ENCODE assay signal across 8 mouse cellular contexts in the genomic region with DNA sequence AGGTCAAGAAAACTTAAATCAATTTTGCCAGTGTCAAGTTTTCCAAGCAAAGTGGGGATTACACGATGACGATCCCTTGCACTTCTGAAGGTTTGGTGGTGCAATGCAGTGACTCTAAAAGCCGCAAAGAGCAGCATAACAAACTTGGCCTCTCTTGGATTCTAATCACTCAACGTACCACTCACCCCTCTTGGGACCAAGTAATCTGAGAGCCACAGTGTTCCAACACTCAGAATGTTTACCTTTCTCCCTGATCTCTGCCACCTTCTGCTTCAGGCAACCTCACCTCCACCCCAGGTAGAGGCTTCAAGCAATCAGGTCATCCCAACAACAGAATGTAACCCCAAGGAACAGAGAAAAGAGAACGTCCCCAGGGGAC. TPM values are rescaled to one million over a fixed set of nuclear protein-coding genes. Genes with fewer than 3 reads are reported as not detected.
DNase-seq lines count a peak whose midpoint lies in the region; ATAC-seq and TF ChIP-seq lines count a peak whose summit lies in the region.

No protein-coding gene starts in this region.

- H3K4me1 ChIP-seq in heart, embryonic 12.5 days (replicated peaks) = peaks cover 10% of the 10 kb centered on the region
- H3K4me1 ChIP-seq in MEL (ENCODE audit: control insufficient read depth in 1 of 2, insufficient read depth in 2 of 2, low read length in 2 of 2) = peaks cover 3 to 12% of the 10 kb centered on the region in 2 experiments; a peak in 2 of 4 replicates
- H3K4me1 ChIP-seq in forebrain, embryonic 14.5 days (ENCODE audit: control insufficient read depth, insufficient read depth, low read length) = peaks cover 14% of the 10 kb centered on the region
- peaks cover 19% of the 10 kb centered on the region for H3K4me1 ChIP-seq in liver, embryonic 13.5 days (replicated peaks)

- peak overlapping the region; percentile 75 for H3K4me3 ChIP-seq in heart, embryonic 12.5 days
- H3K4me3 ChIP-seq in MEL (ENCODE audit: control insufficient read depth in 1 of 2, insufficient read depth in 1 of 2, low read depth in 2 of 2, low read length in 2 of 2) = peak overlapping the region; percentile 78 to 87
- peak overlapping the region; percentile 69 for H3K4me3 ChIP-seq in forebrain, embryonic 14.5 days (ENCODE audit: low read depth, low read length)
- H3K4me3 ChIP-seq in liver, embryonic 13.5 days (replicated peaks) = peak overlapping the region; percentile 87

- no peak for TF ChIP-seq EP300 in MEL (IDR thresholded peaks at IDR 0.05; ENCODE audit: low read depth in 1 of 2, low read length in 2 of 2)

- peak overlapping the region; percentile 85 for H3K9ac ChIP-seq in heart, embryonic 12.5 days
- peak overlapping the region; percentile 89 for H3K9ac ChIP-seq in MEL (ENCODE audit: control insufficient read depth, low read depth, low read length, poor library complexity, severe bottlenecking)
- H3K9ac ChIP-seq in forebrain, embryonic 14.5 days (ENCODE audit: low read length) = peak overlapping the region; percentile 86
- H3K9ac ChIP-seq in liver, embryonic 13.5 days = peak overlapping the region; percentile 90

- H3K79me2 ChIP-seq in MEL (ENCODE audit: control insufficient read depth, insufficient read depth, low read length, poor library complexity) = peaks cover 30% of the 10 kb centered on the region

- H3K27me3 ChIP-seq in heart, embryonic 12.5 days (replicated peaks) = no peaks in the 10 kb centered on the region
- H3K27me3 ChIP-seq in MEL (ENCODE audit: control insufficient read depth in 1 of 2, insufficient read depth in 2 of 2, low read length in 2 of 2) = no peaks in the 10 kb centered on the region
- H3K27me3 ChIP-seq in forebrain, embryonic 14.5 days (replicated peaks; ENCODE audit: control insufficient read depth, insufficient read depth, low read length) = no peaks in the 10 kb centered on the region
- H3K27me3 ChIP-seq in liver, embryonic 13.5 days = no peaks in the 10 kb centered on the region

- DNase-seq in heart, adult 11 months = no peak
- no peak for DNase-seq in MEL (ENCODE audit: low read depth, low spot score)
- no peak for DNase-seq in forebrain, embryonic 14.5 days (ENCODE audit: low spot score)
- DNase-seq in liver, embryonic 13.5 days = no peak
- no peak for DNase-seq in natural killer cell, adult 2 months (ENCODE audit: low spot score in 2 of 2)
- no peak for DNase-seq in right cerebral cortex, postnatal 4 days
- DNase-seq in cerebellum, adult 9-11 months = no peak

- H3K4me2 ChIP-seq in heart, embryonic 12.5 days = peak overlapping the region; percentile 89
- peak overlapping the region; percentile 57 for H3K4me2 ChIP-seq in forebrain, embryonic 14.5 days (ENCODE audit: low read length)
- peak overlapping the region; percentile 81 for H3K4me2 ChIP-seq in liver, embryonic 13.5 days

- no peak for TF ChIP-seq RAD21 in MEL (IDR thresholded peaks at IDR 0.05; ENCODE audit: low read depth, low read length)

- peaks cover 29% of the 10 kb centered on the region for H3K36me3 ChIP-seq in heart, embryonic 12.5 days
- peaks cover 14 to 39% of the 10 kb centered on the region in 2 experiments for H3K36me3 ChIP-seq in MEL (ENCODE audit: control insufficient read depth in 1 of 2, insufficient read depth in 2 of 2, low read length in 2 of 2)
- H3K36me3 ChIP-seq in forebrain, embryonic 14.5 days (ENCODE audit: control insufficient read depth, insufficient read depth, low read length) = peaks cover 13% of the 10 kb centered on the region; the same call in 1 of the 2 replicates
- peaks cover 27% of the 10 kb centered on the region for H3K36me3 ChIP-seq in liver, embryonic 13.5 days

- TF ChIP-seq POLR2A in MEL (IDR thresholded peaks at IDR 0.05; ENCODE audit: control insufficient read depth in 1 of 2, insufficient read depth in 1 of 2, low read depth in 1 of 2, low read length in 2 of 2, poor library complexity in 1 of 2) = no peak

- H3K9me3 ChIP-seq in heart, embryonic 12.5 days (replicated peaks) = no peaks in the 10 kb centered on the region
- no peaks in the 10 kb centered on the region for H3K9me3 ChIP-seq in MEL (replicated peaks; ENCODE audit: insufficient read depth, low read length)
- no peaks in the 10 kb centered on the region for H3K9me3 ChIP-seq in forebrain, embryonic 14.5 days (replicated peaks; ENCODE audit: control insufficient read depth, low read length)
- no peaks in the 10 kb centered on the region for H3K9me3 ChIP-seq in liver, embryonic 13.5 days (replicated peaks)

- TF ChIP-seq CTCF in MEL (IDR thresholded peaks at IDR 0.05 in 2 of 3, conservative IDR thresholded peaks at IDR 0.05 in 1 of 3; ENCODE audit: control insufficient read depth in 1 of 3, insufficient read depth in 1 of 3, low read depth in 2 of 3, low read length in 3 of 3, poor library complexity in 1 of 3, severe bottlenecking in 1 of 3) = no peak

- no peak for ATAC-seq in heart, embryonic 12.5 days (ENCODE audit: insufficient number of reproducible peaks, low FRiP score)
- no peak for ATAC-seq in forebrain, embryonic 14.5 days
- peak; percentile 34 for ATAC-seq in liver, embryonic 13.5 days (ENCODE audit: low read depth)

- WGBS in heart, embryonic 12.5 days = under 1% methylated on average over 5 of the region's 5 CpGs
- WGBS in forebrain, embryonic 14.5 days = 1% methylated on average over 5 of the region's 5 CpGs
- under 1% methylated on average over 5 of the region's 5 CpGs for WGBS in liver, embryonic 13.5 days (ENCODE audit: insufficient replicate concordance)

- H3K27ac ChIP-seq in heart, embryonic 12.5 days (ENCODE audit: poor library complexity, severe bottlenecking) = peak overlapping the region; percentile 84
- peak overlapping the region; percentile 75 for H3K27ac ChIP-seq in MEL (ENCODE audit: control insufficient read depth, low read depth, low read length)
- 0 out of 2 replicates have a peak overlapping the region, but pooled peaks have one; percentile 44 for H3K27ac ChIP-seq in forebrain, embryonic 14.5 days (ENCODE audit: low read depth, low read length)
- peak overlapping the region; percentile 84 for H3K27ac ChIP-seq in liver, embryonic 13.5 days

TF ChIP-seq in MEL, 35 proteins besides CTCF, POLR2A, EP300 and RAD21:
- TF ChIP-seq E2F4 (IDR thresholded peaks at IDR 0.05; ENCODE audit: borderline replicate concordance, low read depth, low read length) (no peak), POLR2AphosphoS2 (IDR thresholded peaks at IDR 0.05; ENCODE audit: low read length) (no peak), MYC (IDR thresholded peaks at IDR 0.05; ENCODE audit: low read depth, low read length) (no peak)
TF ChIP-seq in MEL: peak in this region for 0.

RNA-seq across cellular contexts. Expression of gene Ndufa4, which starts 0.4 kb away (rescaled TPM):
- 1,348 and 1,354 TPM in 2 replicates for polyA plus RNA-seq in heart, embryonic 12.5 days (2016; fragmentation: Nextera tagmentation; extraction: Ambion mirVana)
- 499 and 529 TPM in 2 replicates for total RNA-seq in MEL (2012; rRNA removed)
- polyA plus RNA-seq in MEL (2012; ENCODE audit: insufficient read depth in 1 of 2, insufficient read length in 2 of 2, low read depth in 1 of 2, low replicate concordance in 2 of 2, missing spikeins in 1 of 2) = 100 to 1,000 TPM in 1 of 2 experiments, not detected in 1; 472 TPM
- 905 and 1,049 TPM in 2 replicates for polyA plus RNA-seq in forebrain, embryonic 14.5 days (2014; fragmentation: Nextera tagmentation; extraction: Ambion mirVana)
- 582 and 608 TPM in 2 replicates for polyA plus RNA-seq in liver, embryonic 13.5 days (2015; fragmentation: Nextera tagmentation; extraction: Ambion mirVana)

RNA-seq across cellular contexts. Expression of gene Phf14, which starts 0.7 kb away (rescaled TPM):
- 47.7 and 48.0 TPM in 2 replicates for polyA plus RNA-seq in heart, embryonic 12.5 days (2016; fragmentation: Nextera tagmentation; extraction: Ambion mirVana)
- 23.1 and 25.7 TPM in 2 replicates for total RNA-seq in MEL (2012; rRNA removed)
- polyA plus RNA-seq in MEL (2012; ENCODE audit: insufficient read depth in 1 of 2, insufficient read length in 2 of 2, low read depth in 1 of 2, low replicate concordance in 2 of 2, missing spikeins in 1 of 2) = 10 to 100 TPM; 29.6 to 58.7 TPM
- polyA plus RNA-seq in forebrain, embryonic 14.5 days (2014; fragmentation: Nextera tagmentation; extraction: Ambion mirVana) = 87.9 and 89.2 TPM in 2 replicates
- 21.3 and 21.6 TPM in 2 replicates for polyA plus RNA-seq in liver, embryonic 13.5 days (2015; fragmentation: Nextera tagmentation; extraction: Ambion mirVana)
